Mouse (Mus musculus) ES-E14 (cell line): ENCODE measurements around the gene Arpc2.

ENCODE experiments used
- CHD2 ChIP-seq: IDR thresholded peaks from 2 replicates; pipeline ENCODE4 v1.6.1; 2014; ENCODE audit warnings: mild to moderate bottlenecking, low read depth, low read length, inconsistent platforms
- HCFC1 ChIP-seq: IDR thresholded peaks from 2 replicates; pipeline ENCODE4 v1.6.1; 2012; ENCODE audit warnings: low read length, inconsistent platforms, borderline replicate concordance; ENCODE audit not compliant: insufficient read depth
- MAFK ChIP-seq: IDR thresholded peaks from 2 replicates; pipeline ENCODE4 v1.6.1; 2014; ENCODE audit warnings: mild to moderate bottlenecking, low read depth, low read length, inconsistent platforms; ENCODE audit not compliant: insufficient read depth
- ZC3H11A ChIP-seq: IDR thresholded peaks from 2 replicates; pipeline ENCODE4 v1.6.1; 2012; ENCODE audit warnings: low read depth, mild to moderate bottlenecking, inconsistent platforms, low read length, borderline replicate concordance
- ZNF384 ChIP-seq: IDR thresholded peaks from 2 replicates; pipeline ENCODE4 v1.6.1; 2012; ENCODE audit warnings: low read depth, low read length, inconsistent platforms

- TF ChIP-seq HCFC1 (no peak), MAFK (no peak), ZNF384 (no peak), ZC3H11A (no peak), CHD2 (no peak)
These were observed 39.1 kb downstream of the Arpc2 start for GRCm38 (mm10) chr1:74275015-74275414.
